Mouse (Mus musculus): ENCODE data around the gene Aggf1. TPM values are rescaled to one million over a fixed set of nuclear protein-coding genes. Genes with fewer than 3 reads are reported as not detected.

Gene Aggf1
- polyA plus RNA-seq, 1 experiment from 2014 or later = 40.2 TPM

- no peak overlapping the region for H3K4me3 ChIP-seq (ENCODE audit: low read length)
- 64% methylated on average over 8 of the region's 8 CpGs for WGBS
- no peaks in the 10 kb centered on the region for H3K9me3 ChIP-seq (ENCODE audit: control insufficient read depth, low read length)
- peaks cover 3% of the 10 kb centered on the region; the same call in 1 of the 2 replicates for H3K4me1 ChIP-seq (ENCODE audit: control insufficient read depth, insufficient read depth, low read length)
- H3K9ac ChIP-seq (ENCODE audit: low read depth, low read length) = no peak overlapping the region
- 0 out of 2 replicates have a peak, but pooled peaks have one; percentile 32 for ATAC-seq (ENCODE audit: low FRiP score, low TSS enrichment)
- H3K36me3 ChIP-seq (ENCODE audit: control insufficient read depth, insufficient read depth, low read length) = no peaks in the 10 kb centered on the region
- no peaks in the 10 kb centered on the region for H3K27me3 ChIP-seq (ENCODE audit: control insufficient read depth, insufficient read depth, low read length)
- H3K4me2 ChIP-seq (replicated peaks; ENCODE audit: low read depth, low read length) = peak overlapping the region; percentile 22; the same call in 1 of the 2 replicates
- H3K27ac ChIP-seq (ENCODE audit: low read depth, low read length) = peak overlapping the region; percentile 17; the same call in 1 of the 2 replicates
Observed at GRCm38 (mm10) chr13:95307100-95307655, 68.0 kb downstream of the Aggf1 start.

DNA sequence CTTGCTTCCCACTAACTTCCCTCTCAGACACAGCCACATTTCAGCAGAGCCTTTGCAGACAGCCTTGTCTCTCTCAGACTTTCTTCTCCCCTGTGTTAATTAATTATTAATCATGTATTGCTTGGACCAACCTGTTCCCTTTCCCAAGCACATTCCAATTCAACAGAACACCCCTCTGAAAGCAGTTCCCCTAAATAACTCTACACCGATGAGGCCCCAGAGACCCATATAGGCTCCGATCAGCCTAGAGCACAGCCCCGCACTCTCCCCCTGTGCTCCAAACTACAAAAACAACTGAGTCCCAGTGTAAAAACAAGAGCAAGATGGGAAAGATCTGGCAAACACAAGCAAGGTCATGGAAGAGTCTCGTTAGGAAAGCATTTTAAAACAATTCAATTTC is 68.6 kb downstream of the Aggf1 start:
- Histone ChIP-seq H3K27me3 (ENCODE audit: control insufficient read depth, insufficient read depth, low read length) (no peaks in the 10 kb centered on the region), H3K4me3 (ENCODE audit: low read length) (no peak overlapping the region), H3K9ac (ENCODE audit: low read depth, low read length) (0 out of 2 replicates have a peak overlapping the region, but pooled peaks have one; percentile 18), H3K27ac (ENCODE audit: low read depth, low read length) (peak overlapping the region; percentile 17; the same call in 1 of the 2 replicates), H3K9me3 (ENCODE audit: control insufficient read depth, low read length) (no peaks in the 10 kb centered on the region), H3K4me2 (replicated peaks; ENCODE audit: low read depth, low read length) (peak overlapping the region; percentile 22), H3K36me3 (ENCODE audit: control insufficient read depth, insufficient read depth, low read length) (no peaks in the 10 kb centered on the region), H3K4me1 (ENCODE audit: control insufficient read depth, insufficient read depth, low read length) (peaks cover 3% of the 10 kb centered on the region; the same call in 1 of the 2 replicates)
- no peak for ATAC-seq (ENCODE audit: low FRiP score, low TSS enrichment)
- WGBS = 36% methylated on average over 4 of the region's 4 CpGs

Other genes starting within 250 kb of the Aggf1 start
- 7.1 and 9.5 TPM in 2 replicates for gene Pde8b, start 125.0 kb downstream of the Aggf1 start, polyA plus RNA-seq (2014; fragmentation: Nextera tagmentation; extraction: Ambion mirVana)
- 73.0 and 90.4 TPM in 2 replicates for gene Zbed3, start 51.7 kb downstream of the Aggf1 start, polyA plus RNA-seq (2014; fragmentation: Nextera tagmentation; extraction: Ambion mirVana)
- not detected in 2 replicates for gene Crhbp, start 69.6 kb upstream of the Aggf1 start, polyA plus RNA-seq (2014; fragmentation: Nextera tagmentation; extraction: Ambion mirVana)
- not detected in 2 replicates for gene S100z, start 103.4 kb upstream of the Aggf1 start, polyA plus RNA-seq (2014; fragmentation: Nextera tagmentation; extraction: Ambion mirVana)
- gene F2rl1, start 149.9 kb upstream of the Aggf1 start, polyA plus RNA-seq (2014; fragmentation: Nextera tagmentation; extraction: Ambion mirVana) = 6.2 and 7.8 TPM in 2 replicates
- 66.9 and 128 TPM in 2 replicates for gene F2r, start 243.1 kb upstream of the Aggf1 start, polyA plus RNA-seq (2014; fragmentation: Nextera tagmentation; extraction: Ambion mirVana)

All from kidney, embryonic 14.5 days (tissue).